Mouse (Mus musculus) bone marrow macrophage, adult 2 months (primary cell): ENCODE data around the gene Lmtk2. TPM values are rescaled to one million over a fixed set of nuclear protein-coding genes. Genes with fewer than 3 reads are reported as not detected.

Experiments used
- H3K27ac ChIP-seq: 2 replicates; pipeline ENCODE4 v1.5.1; 2012; ENCODE audit warnings: low read depth, low read length; ENCODE audit not compliant: insufficient read depth
- H3K4me1 ChIP-seq: 2 replicates; pipeline ENCODE4 v1.6.1; 2012; ENCODE audit warnings: low read length; ENCODE audit not compliant: control insufficient read depth, insufficient read depth
- H3K4me3 ChIP-seq: 2 replicates; pipeline ENCODE4 v1.5.1; 2012; ENCODE audit warnings: mild to moderate bottlenecking, low read length, moderate library complexity; ENCODE audit not compliant: insufficient read depth
- CTCF ChIP-seq: IDR thresholded peaks from 2 replicates; pipeline ENCODE4 v1.5.1; 2012; ENCODE audit warnings: low read depth, mild to moderate bottlenecking, low read length, moderate library complexity
- POLR2A ChIP-seq: IDR thresholded peaks from 2 replicates; pipeline ENCODE4 v1.6.1; 2012; ENCODE audit warnings: mild to moderate bottlenecking, low read depth, low read length, borderline replicate concordance
- polyA plus RNA-seq: library from polyadenylated mRNA; stranded (reverse); fragments of >200 nt; gene quantifications from 2 replicates; pipeline ENCODE4 v1.2.4, GENCODE M21; 2012; ENCODE audit not compliant: missing spikeins, insufficient read depth, insufficient read length

The Lmtk2 gene
- 2.9 and 3.8 TPM in 2 replicates for polyA plus RNA-seq

DNA sequence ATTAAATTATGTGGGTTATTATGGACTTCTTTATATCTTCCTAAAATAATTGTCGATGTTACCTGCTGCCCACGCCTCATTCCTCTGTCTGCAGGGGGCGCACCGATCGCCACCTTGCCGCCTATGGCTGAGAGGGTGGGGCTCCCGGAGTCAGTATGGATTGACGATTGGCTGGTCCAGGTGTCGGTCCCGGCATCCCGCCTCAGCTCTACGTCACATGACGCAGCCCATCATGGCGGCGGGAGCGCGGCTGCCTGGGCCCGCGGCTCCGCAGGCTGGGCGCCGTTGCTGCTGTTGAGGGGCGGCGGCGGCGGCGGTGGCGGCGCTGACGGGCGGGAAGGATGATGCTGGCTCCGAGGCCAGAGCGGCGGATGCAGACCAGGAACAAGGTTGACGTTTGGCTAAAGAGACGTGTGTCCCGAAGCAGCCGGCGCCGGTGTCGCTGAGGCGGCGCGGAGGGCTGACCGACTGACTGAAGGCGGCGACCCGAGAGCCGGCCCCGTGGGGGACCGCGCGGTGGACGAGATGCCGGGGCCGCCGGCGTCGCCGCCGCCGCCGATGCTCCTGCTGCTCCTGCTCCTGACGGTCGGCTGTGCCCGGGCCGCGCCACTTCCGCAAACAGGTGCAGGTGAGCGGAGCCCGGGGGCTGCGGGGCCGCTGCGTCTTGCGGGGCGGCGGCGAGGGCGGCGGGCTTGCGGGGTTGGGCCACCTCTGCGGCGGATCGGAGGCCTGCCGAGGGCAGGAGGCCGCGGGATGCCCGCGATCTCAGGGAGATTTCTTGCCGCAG lies at the start of gene Lmtk2:
Lmtk2 (plus strand) TSS at position 288 of the 787 bp plus-strand sequence.
- H3K4me1 ChIP-seq: peaks cover 8% of the 10 kb centered on the region
- peak; percentile 83 for TF ChIP-seq CTCF
- no peak for TF ChIP-seq POLR2A
- H3K27ac ChIP-seq: no peak within 1 kb of the TSS
- H3K4me3 ChIP-seq: peak within 1 kb of the TSS; percentile 85

DNA sequence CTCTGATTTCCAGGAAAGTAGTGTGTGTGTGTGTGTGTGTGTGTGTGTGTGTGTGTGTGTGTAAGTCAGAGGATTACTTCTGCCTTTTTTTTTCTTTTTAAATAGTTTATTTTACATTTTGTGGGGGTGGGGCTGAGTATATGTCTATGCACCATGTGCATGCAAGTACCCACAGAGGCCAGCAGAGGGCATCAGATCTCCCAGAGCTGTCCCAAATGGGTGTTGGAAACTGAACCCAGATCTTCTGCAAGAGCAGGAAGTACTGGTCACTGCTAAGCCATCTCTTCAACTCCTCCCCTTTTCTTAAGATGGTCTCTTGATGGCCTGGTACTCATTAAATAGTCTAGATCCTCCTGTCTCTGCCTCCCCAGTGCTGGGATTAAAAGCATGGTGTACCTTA lies 49.0 kb upstream of the Lmtk2 start:
- TF ChIP-seq CTCF: peak; percentile 39; the same call in 1 of the 2 replicates
- no peak for TF ChIP-seq POLR2A
- Histone ChIP-seq H3K27ac (no peak overlapping the region), H3K4me1 (no peaks in the 10 kb centered on the region), H3K4me3 (no peak overlapping the region)

- no peak overlapping the region for H3K27ac ChIP-seq
- H3K4me1 ChIP-seq: no peaks in the 10 kb centered on the region
- TF ChIP-seq CTCF (no peak), POLR2A (no peak)
- H3K4me3 ChIP-seq: no peak overlapping the region
These were observed 46.8 kb upstream of the Lmtk2 start for GRCm38 (mm10) chr5:144053450-144053849.

- no peak overlapping the region for H3K4me3 ChIP-seq
- no peak overlapping the region for H3K27ac ChIP-seq
- H3K4me1 ChIP-seq: no peaks in the 10 kb centered on the region
- TF ChIP-seq CTCF (no peak), POLR2A (no peak)
These were observed 45.9 kb upstream of the Lmtk2 start for GRCm38 (mm10) chr5:144054340-144054739.

GRCm38 (mm10) chr5:144064093-144064492 lies 36.1 kb upstream of the Lmtk2 start:
- Histone ChIP-seq H3K4me1 (no peaks in the 10 kb centered on the region), H3K27ac (no peak overlapping the region), H3K4me3 (no peak overlapping the region)
- no peak for TF ChIP-seq POLR2A
- TF ChIP-seq CTCF: no peak

- no peak overlapping the region for H3K27ac ChIP-seq
- TF ChIP-seq CTCF: no peak
- no peak for TF ChIP-seq POLR2A
- H3K4me3 ChIP-seq: no peak overlapping the region
- no peaks in the 10 kb centered on the region for H3K4me1 ChIP-seq
These were observed 34.2 kb upstream of the Lmtk2 start for GRCm38 (mm10) chr5:144066036-144066435.

DNA sequence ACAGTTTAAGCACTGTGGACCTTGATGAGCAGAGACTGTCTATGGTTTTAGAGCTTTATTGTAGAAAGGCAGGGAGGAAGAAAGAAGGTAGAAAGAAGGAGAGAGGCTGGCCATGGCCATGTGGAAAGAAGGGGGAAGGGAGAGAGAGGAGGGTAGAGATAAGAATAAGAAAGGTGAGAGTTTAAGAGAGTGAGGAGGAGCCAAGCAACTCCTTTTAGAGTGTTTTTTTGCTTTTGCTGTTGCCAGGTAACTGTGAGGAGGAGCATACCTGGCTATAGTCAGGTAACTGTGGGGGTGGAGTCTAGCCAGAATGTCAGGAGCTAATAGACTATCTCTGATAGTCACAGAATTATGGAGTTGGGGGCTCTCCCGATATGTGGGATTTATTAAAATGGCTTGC lies 30.2 kb upstream of the Lmtk2 start:
- no peak overlapping the region for H3K4me3 ChIP-seq
- no peak overlapping the region for H3K27ac ChIP-seq
- no peaks in the 10 kb centered on the region for H3K4me1 ChIP-seq
- no peak for TF ChIP-seq POLR2A

DNA sequence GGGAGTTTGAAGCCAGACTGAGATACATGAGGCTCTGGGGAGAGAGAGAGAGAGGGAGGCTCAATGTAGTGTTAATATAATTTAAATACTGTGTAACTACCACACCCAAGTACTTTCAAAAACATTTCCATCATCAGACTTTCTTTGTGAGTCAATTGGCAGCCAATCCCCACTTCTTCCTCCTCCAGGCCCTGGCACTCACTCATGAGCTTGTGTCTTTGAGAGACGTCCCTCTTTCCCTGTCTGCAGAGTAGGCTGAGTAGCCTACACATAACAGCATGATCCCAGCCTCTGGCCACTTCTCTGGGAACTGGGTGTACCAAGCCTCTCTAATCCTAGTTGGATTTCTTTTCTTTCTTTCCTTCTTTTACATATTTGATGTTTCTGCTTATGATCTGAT lies 29.0 kb upstream of the Lmtk2 start:
- Histone ChIP-seq H3K4me3 (no peak overlapping the region), H3K27ac (no peak overlapping the region), H3K4me1 (no peaks in the 10 kb centered on the region)
- TF ChIP-seq POLR2A: no peak

DNA sequence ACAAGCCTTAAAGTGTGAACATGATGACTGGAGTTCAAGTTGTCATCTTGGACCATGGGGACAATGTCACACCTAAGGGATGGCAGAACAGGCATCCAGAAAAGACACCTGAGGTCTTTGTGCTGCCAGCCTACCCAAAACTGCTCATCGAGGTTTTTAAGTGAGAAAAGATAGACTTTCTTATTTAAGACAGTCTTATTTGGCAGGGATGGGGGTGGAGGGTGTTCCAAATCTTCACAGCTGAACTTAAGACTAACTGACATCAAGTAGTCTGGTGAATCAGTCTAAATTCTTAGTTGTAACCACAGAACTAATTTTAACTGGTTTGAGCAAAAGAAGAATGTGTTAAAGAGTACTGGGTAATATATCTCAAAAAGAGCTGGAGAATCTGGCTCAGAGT lies 22.7 kb upstream of the Lmtk2 start:
- H3K27ac ChIP-seq: no peak overlapping the region
- TF ChIP-seq CTCF (no peak), POLR2A (no peak)
- no peak overlapping the region for H3K4me3 ChIP-seq
- no peaks in the 10 kb centered on the region for H3K4me1 ChIP-seq

- Histone ChIP-seq H3K27ac (no peak overlapping the region), H3K4me3 (no peak overlapping the region), H3K4me1 (no peaks in the 10 kb centered on the region)
- TF ChIP-seq POLR2A (no peak), CTCF (no peak)
These were observed 19.4 kb upstream of the Lmtk2 start for GRCm38 (mm10) chr5:144080886-144081285.
